Mouse (Mus musculus) cerebellum, adult 2 months (tissue): Measurements from ENCODE around the gene Tpmt.

ENCODE experiments used
- CTCF ChIP-seq: fragments of 200-500 bp; IDR thresholded peaks from 2 replicates; pipeline ENCODE4 v1.5.1; 2011; ENCODE audit warnings: low read depth, mild to moderate bottlenecking, control low read depth, low read length, moderate library complexity, borderline replicate concordance; ENCODE audit not compliant: insufficient read depth
- POLR2A ChIP-seq: fragments of 200-500 bp; IDR thresholded peaks from 2 replicates; pipeline ENCODE4 v1.6.1; 2011; ENCODE audit warnings: low read length, control low read depth, borderline replicate concordance; ENCODE audit not compliant: insufficient read depth

GRCm38 (mm10) chr13:46983878-46984277, 60.7 kb downstream of the Tpmt start:
- TF ChIP-seq POLR2A (no peak), CTCF (no peak)
